Mouse (Mus musculus) intestine, postnatal 0 days (tissue): ENCODE data around the gene Pimreg. TPM values are rescaled to one million over a fixed set of nuclear protein-coding genes. Genes with fewer than 3 reads are reported as not detected.

Experiments used
- ATAC-seq: fragments of 200-750 bp; cut with Nextera tagmentation; 2 replicates; pipeline ENCODE4 v1.8.0; 2017; ENCODE audit warnings: mild to moderate bottlenecking, moderate TSS enrichment, moderate library complexity
- H3K27ac ChIP-seq: fragments of 300-500 bp; sonication (generic); 2 replicates; pipeline ENCODE4 v1.5.1; 2014; ENCODE audit warnings: mild to moderate bottlenecking, low read depth, low read length, moderate library complexity
- H3K27me3 ChIP-seq: fragments of 300-500 bp; sonication (generic); replicated peaks from 2 replicates; pipeline ENCODE4 v1.6.1; 2014; ENCODE audit warnings: low read length, mixed read lengths; ENCODE audit not compliant: control insufficient read depth, insufficient read depth
- H3K36me3 ChIP-seq: fragments of 300-500 bp; sonication (generic); 2 replicates; pipeline ENCODE4 v1.6.1; 2014; ENCODE audit warnings: mild to moderate bottlenecking, moderate library complexity; ENCODE audit not compliant: control insufficient read depth, insufficient read depth
- H3K4me1 ChIP-seq: fragments of 300-500 bp; sonication (generic); replicated peaks from 2 replicates; pipeline ENCODE4 v1.6.1; 2014; ENCODE audit warnings: antibody characterized with exemption, low read length, mixed read lengths; ENCODE audit not compliant: control insufficient read depth, insufficient read depth
- H3K4me2 ChIP-seq: fragments of 300-500 bp; sonication (generic); replicated peaks from 2 replicates; pipeline ENCODE4 v1.6.1; 2014; ENCODE audit warnings: low read depth, mild to moderate bottlenecking, moderate library complexity
- H3K4me3 ChIP-seq: fragments of 300-500 bp; sonication (generic); 2 replicates; pipeline ENCODE4 v1.5.1; 2014; ENCODE audit warnings: low read depth, low read length
- H3K9ac ChIP-seq: fragments of 300-500 bp; sonication (generic); 2 replicates; pipeline ENCODE4 v1.6.1; 2014; ENCODE audit warnings: mild to moderate bottlenecking, low read depth, low read length
- H3K9me3 ChIP-seq: fragments of 300-500 bp; sonication (generic); 2 replicates; pipeline ENCODE4 v1.6.1; 2016; ENCODE audit warnings: mixed run types; ENCODE audit not compliant: control insufficient read depth
- CTCF ChIP-seq: sonication (generic); IDR thresholded peaks from 2 replicates; pipeline ENCODE4 v1.5.1; 2016; ENCODE audit warnings: low read depth, mild to moderate bottlenecking, control low read depth, antibody characterized with exemption, moderate library complexity
- WGBS: fragments of 180-500 bp; shearing (Covaris S2); extraction: QIAGEN DNeasy Blood & Tissue Kit; methylation state at CpG from one replicate; pipeline ENCODE4 v1.1.7; 2014; 5-methylcytosine and 5-hydroxymethylcytosine counted together
- polyA plus RNA-seq: library from polyadenylated mRNA; unstranded; fragments of >200 nt; fragmentation: Nextera tagmentation; extraction: Ambion mirVana; gene quantifications from 2 replicates; pipeline ENCODE4 v1.2.1, GENCODE M21; 2015

Pimreg gene
- polyA plus RNA-seq, 1 experiment from 2014 or later = 17.4 TPM

- no peak overlapping the region for H3K9ac ChIP-seq
- no peaks in the 10 kb centered on the region for H3K4me1 ChIP-seq
- H3K4me2 ChIP-seq = no peak overlapping the region
- H3K27ac ChIP-seq = no peak overlapping the region
- H3K9me3 ChIP-seq = no peaks in the 10 kb centered on the region
- H3K27me3 ChIP-seq = no peaks in the 10 kb centered on the region
- no peaks in the 10 kb centered on the region for H3K36me3 ChIP-seq
- no peak overlapping the region for H3K4me3 ChIP-seq
- TF ChIP-seq CTCF = no peak
- ATAC-seq = no peak
- 83% methylated on average over 6 of the region's 6 CpGs for WGBS
Measured at GRCm38 (mm10) chr11:72080461-72080860, 38.6 kb downstream of the Pimreg start.

- WGBS = 90% methylated on average over 4 of the region's 4 CpGs
- no peak for TF ChIP-seq CTCF
- Histone ChIP-seq H3K9ac (no peak overlapping the region), H3K4me3 (no peak overlapping the region), H3K9me3 (no peaks in the 10 kb centered on the region), H3K27ac (no peak overlapping the region), H3K4me2 (no peak overlapping the region), H3K4me1 (no peaks in the 10 kb centered on the region), H3K27me3 (no peaks in the 10 kb centered on the region), H3K36me3 (no peaks in the 10 kb centered on the region)
- ATAC-seq = no peak
Measured at GRCm38 (mm10) chr11:72082601-72083000, 40.8 kb downstream of the Pimreg start.

- Histone ChIP-seq H3K36me3 (no peaks in the 10 kb centered on the region), H3K4me2 (no peak overlapping the region), H3K27me3 (no peaks in the 10 kb centered on the region), H3K9me3 (no peaks in the 10 kb centered on the region), H3K4me1 (no peaks in the 10 kb centered on the region), H3K4me3 (no peak overlapping the region), H3K9ac (no peak overlapping the region), H3K27ac (no peak overlapping the region)
- TF ChIP-seq CTCF = no peak
- WGBS = 95% methylated on average over 15 of the region's 15 CpGs
- no peak for ATAC-seq
Measured at GRCm38 (mm10) chr11:72084337-72084736, 42.5 kb downstream of the Pimreg start.

GRCm38 (mm10) chr11:72086251-72087046, 44.6 kb downstream of the Pimreg start:
- no peak for TF ChIP-seq CTCF
- Histone ChIP-seq H3K27me3 (no peaks in the 10 kb centered on the region), H3K9ac (no peak overlapping the region), H3K4me2 (no peak overlapping the region), H3K4me3 (no peak overlapping the region), H3K36me3 (no peaks in the 10 kb centered on the region), H3K4me1 (no peaks in the 10 kb centered on the region), H3K27ac (no peak overlapping the region), H3K9me3 (no peaks in the 10 kb centered on the region)
- 49% methylated on average over 11 of the region's 11 CpGs for WGBS
- ATAC-seq = no peak

- Histone ChIP-seq H3K27me3 (no peaks in the 10 kb centered on the region), H3K4me3 (no peak overlapping the region), H3K9me3 (no peaks in the 10 kb centered on the region), H3K27ac (no peak overlapping the region), H3K4me2 (no peak overlapping the region), H3K36me3 (no peaks in the 10 kb centered on the region), H3K9ac (no peak overlapping the region), H3K4me1 (no peaks in the 10 kb centered on the region)
- no peak for TF ChIP-seq CTCF
- WGBS = 64% methylated on average over 8 of the region's 8 CpGs
- ATAC-seq = no peak
Measured at GRCm38 (mm10) chr11:72092390-72092789, 50.6 kb downstream of the Pimreg start.

- no peak overlapping the region for H3K9ac ChIP-seq
- 73% methylated on average over 7 of the region's 7 CpGs for WGBS
- H3K4me1 ChIP-seq = no peaks in the 10 kb centered on the region
- H3K27ac ChIP-seq = no peak overlapping the region
- no peaks in the 10 kb centered on the region for H3K27me3 ChIP-seq
- H3K9me3 ChIP-seq = no peaks in the 10 kb centered on the region
- no peak overlapping the region for H3K4me2 ChIP-seq
- no peak overlapping the region for H3K4me3 ChIP-seq
- TF ChIP-seq CTCF = no peak
- no peaks in the 10 kb centered on the region for H3K36me3 ChIP-seq
- ATAC-seq = no peak
Measured at GRCm38 (mm10) chr11:72094442-72094841, 52.6 kb downstream of the Pimreg start.
